Mouse (Mus musculus): ENCODE data around the gene Rgs6. TPM values are rescaled to one million over a fixed set of nuclear protein-coding genes. Genes with fewer than 3 reads are reported as not detected.

Gene Rgs6
- total RNA-seq, 2 experiments from 2014 or later: 0.61 to 0.75 TPM

- Histone ChIP-seq H3K4me3 (no peak overlapping the region), H3K27ac (no peak overlapping the region)
- DNase-seq: no peak
- intact Hi-C loops (cut with DNase I): loop anchor here (10.0 kb wide), 1 partner anchor 224 kb away; no protein-coding TSS in a partner anchor
- TF ChIP-seq CTCF (IDR thresholded peaks at IDR 0.05): no peak
These were observed 522.6 kb downstream of the Rgs6 start for GRCm38 (mm10) chr12:83110711-83111110.

DNA sequence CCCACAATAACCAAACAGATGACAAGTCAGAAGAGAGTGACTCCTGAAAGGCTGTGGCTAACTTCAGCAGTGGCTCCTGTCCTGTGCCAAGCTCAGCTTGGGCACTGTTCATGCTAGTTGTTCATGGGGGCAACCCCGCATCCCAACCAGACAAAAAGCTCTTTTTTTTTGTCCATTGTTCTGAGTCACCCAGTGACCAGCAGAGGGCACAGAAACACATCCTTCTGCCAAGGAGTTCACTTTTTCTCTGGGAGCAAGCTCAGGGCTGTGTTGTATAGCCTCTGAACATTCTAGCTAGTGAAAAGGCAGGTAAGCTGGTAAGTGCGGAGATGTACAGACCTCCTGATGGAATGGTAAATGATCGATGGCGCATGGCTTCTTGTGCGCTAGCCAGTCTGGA is 524.2 kb downstream of the Rgs6 start:
- intact Hi-C loops (cut with DNase I): loop anchor here (10.0 kb wide), 1 partner anchor 223 kb away; no protein-coding TSS in a partner anchor
- H3K4me3 ChIP-seq: no peak overlapping the region
- no peak for DNase-seq
- no peak overlapping the region for H3K27ac ChIP-seq
- peak; percentile 48 for TF ChIP-seq CTCF (IDR thresholded peaks at IDR 0.05)

GRCm38 (mm10) chr12:83112901-83113628 is 525.0 kb downstream of the Rgs6 start:
- intact Hi-C loops (cut with DNase I): loop anchor here (10.0 kb wide), 1 partner anchor 222 kb away; no protein-coding TSS in a partner anchor
- no peak overlapping the region for H3K4me3 ChIP-seq

GRCm38 (mm10) chr12:83113971-83114370 is 525.9 kb downstream of the Rgs6 start:
- Histone ChIP-seq H3K27ac (no peak overlapping the region), H3K4me3 (no peak overlapping the region)
- intact Hi-C loops (cut with DNase I): loop anchor here (1.0 to 10.0 kb wide), 2 partner anchors 221 to 388 kb away; no protein-coding TSS in a partner anchor
- no peak for DNase-seq
- TF ChIP-seq CTCF (IDR thresholded peaks at IDR 0.05): no peak

More at GRCm38 (mm10) chr12:83112901-83113628, 525.0 kb downstream of the Rgs6 start:
- TF ChIP-seq CTCF (IDR thresholded peaks at IDR 0.05): no peak
- no peak overlapping the region for H3K27ac ChIP-seq
- DNase-seq: no peak

- Histone ChIP-seq H3K4me3 (no peak overlapping the region), H3K27ac (no peak overlapping the region)
- peak; percentile 87 for TF ChIP-seq CTCF (IDR thresholded peaks at IDR 0.05)
- DNase-seq: peak; percentile 71
- intact Hi-C loops (cut with DNase I): loop anchor here (1.0 to 10.0 kb wide), 2 partner anchors 220 to 388 kb away; no protein-coding TSS in a partner anchor
These were observed 526.4 kb downstream of the Rgs6 start for GRCm38 (mm10) chr12:83114396-83115053.

DNA sequence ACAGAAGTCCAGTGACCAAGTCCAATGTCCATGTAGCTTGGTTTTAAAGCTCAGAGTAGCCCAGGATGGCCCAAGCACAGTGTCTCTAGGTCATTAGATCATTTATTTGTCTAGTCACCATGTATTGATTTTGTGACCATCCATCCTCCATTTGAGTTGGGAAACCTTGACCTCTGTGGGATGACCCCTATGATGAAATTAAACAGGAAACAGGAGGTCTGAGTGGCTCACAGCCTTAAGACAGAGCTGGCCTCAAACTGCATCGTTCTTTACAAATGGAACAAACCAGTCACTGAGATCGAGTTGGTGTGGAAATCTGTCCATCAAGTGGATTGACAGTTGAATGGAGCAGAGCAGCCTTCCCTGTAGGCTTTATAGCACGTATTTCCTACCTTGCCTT is 536.0 kb downstream of the Rgs6 start:
- Histone ChIP-seq H3K4me3 (no peak overlapping the region), H3K27ac (no peak overlapping the region)
- no peak for DNase-seq
- intact Hi-C loops (cut with DNase I): no loop called here
- TF ChIP-seq CTCF (IDR thresholded peaks at IDR 0.05): no peak

DNA sequence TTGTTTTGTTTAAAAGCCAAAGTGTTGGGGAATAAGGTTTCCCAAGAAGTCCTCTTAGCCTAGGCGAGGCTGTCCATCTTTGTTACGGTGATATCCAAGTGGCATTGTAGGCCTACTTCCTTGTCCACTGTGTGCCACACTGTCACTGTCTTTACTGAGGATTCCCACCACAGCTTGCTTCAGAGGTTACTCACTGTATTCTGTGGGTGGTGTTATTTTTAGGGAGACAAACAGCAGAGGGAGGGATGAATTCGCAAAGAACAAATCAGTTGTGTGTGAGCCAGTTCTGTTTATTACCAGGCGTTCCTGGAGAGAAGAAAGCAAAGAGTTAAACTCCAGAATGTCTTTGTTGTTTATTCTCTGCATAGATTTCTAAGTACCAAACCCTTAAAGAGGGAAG is 537.2 kb downstream of the Rgs6 start:
- no peak overlapping the region for H3K4me3 ChIP-seq
- intact Hi-C loops (cut with DNase I): no loop called here
- no peak for DNase-seq
- TF ChIP-seq CTCF (IDR thresholded peaks at IDR 0.05): no peak
- no peak overlapping the region for H3K27ac ChIP-seq

GRCm38 (mm10) chr12:83126923-83127322 is 538.8 kb downstream of the Rgs6 start:
- no peak for TF ChIP-seq CTCF (IDR thresholded peaks at IDR 0.05)
- H3K27ac ChIP-seq: no peak overlapping the region
- DNase-seq: no peak
- intact Hi-C loops (cut with DNase I): no loop called here
- no peak overlapping the region for H3K4me3 ChIP-seq

DNA sequence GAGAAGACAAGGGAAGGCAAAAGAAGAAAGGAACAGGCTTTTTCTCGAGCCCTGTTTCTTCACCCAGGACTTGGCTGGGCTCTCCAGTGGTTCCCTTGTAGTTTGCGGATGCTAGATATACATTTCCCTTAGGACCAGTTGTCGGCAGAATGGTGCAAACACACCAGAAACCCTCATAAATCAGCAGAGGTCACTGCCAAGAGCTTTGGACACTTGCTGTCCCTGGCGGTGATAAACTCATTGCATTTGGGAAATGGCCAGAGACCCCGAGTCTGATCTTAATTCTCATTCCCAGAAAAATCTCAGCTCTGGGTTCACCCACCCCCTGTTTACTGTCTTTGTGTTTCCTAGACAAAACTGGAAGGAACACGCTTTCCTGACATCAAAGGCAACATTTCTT is 539.9 kb downstream of the Rgs6 start:
- DNase-seq: no peak
- Histone ChIP-seq H3K27ac (no peak overlapping the region), H3K4me3 (no peak overlapping the region)
- intact Hi-C loops (cut with DNase I): no loop called here
- no peak for TF ChIP-seq CTCF (IDR thresholded peaks at IDR 0.05)

DNA sequence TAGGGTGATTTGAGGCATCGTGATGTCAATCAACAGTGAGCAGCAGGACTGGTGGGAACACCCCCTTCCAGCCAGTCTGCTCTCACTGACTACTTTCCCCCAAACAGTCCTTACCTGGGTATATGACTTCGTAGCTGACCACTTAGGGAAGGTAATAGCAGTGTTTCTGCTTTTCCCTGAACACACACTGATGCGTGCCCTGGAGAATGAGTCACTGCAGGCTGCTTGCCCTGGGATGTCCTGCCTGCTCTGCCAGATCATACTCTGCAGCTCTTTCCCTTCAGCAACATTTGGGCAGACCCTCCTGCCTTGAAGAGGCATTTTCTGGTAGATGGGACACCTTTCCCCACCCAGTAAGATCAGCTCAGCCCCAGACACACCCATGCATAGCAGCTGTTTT is 540.5 kb downstream of the Rgs6 start:
- DNase-seq: no peak
- H3K27ac ChIP-seq: no peak overlapping the region
- no peak for TF ChIP-seq CTCF (IDR thresholded peaks at IDR 0.05)
- intact Hi-C loops (cut with DNase I): no loop called here
- no peak overlapping the region for H3K4me3 ChIP-seq

GRCm38 (mm10) chr12:83131405-83131804 is 543.3 kb downstream of the Rgs6 start:
- intact Hi-C loops (cut with DNase I): no loop called here
- Histone ChIP-seq H3K27ac (no peak overlapping the region), H3K4me3 (no peak overlapping the region)
- DNase-seq: no peak
- TF ChIP-seq CTCF (IDR thresholded peaks at IDR 0.05): no peak

DNA sequence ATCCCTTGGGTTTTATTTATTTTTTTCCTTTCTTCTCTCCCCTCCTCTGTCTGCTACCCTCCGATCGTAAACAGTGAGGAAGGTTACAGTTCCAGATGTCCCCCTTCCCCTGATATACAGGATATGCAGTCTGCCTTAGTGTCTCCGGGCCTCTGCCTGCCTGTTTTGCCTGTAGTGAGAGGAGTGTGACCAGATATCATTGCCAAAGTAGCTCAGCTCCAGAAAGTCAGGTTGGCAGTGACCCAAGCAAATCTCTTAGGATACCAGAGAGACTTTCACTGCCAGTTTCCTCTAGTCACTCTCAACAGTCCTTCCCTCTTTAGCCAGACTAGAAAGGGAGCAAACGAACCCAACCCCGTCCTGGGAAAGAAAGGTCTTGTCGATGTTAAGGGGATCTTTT is 545.7 kb downstream of the Rgs6 start:
- Histone ChIP-seq H3K4me3 (no peak overlapping the region), H3K27ac (peak overlapping the region; percentile 25; the same call in 1 of the 2 replicates)
- DNase-seq: peak; percentile 69
- intact Hi-C loops (cut with DNase I): no loop called here
- TF ChIP-seq CTCF (IDR thresholded peaks at IDR 0.05): no peak

GRCm38 (mm10) chr12:83136031-83136430 is 547.9 kb downstream of the Rgs6 start:
- TF ChIP-seq CTCF (IDR thresholded peaks at IDR 0.05): no peak
- DNase-seq: peak; percentile 29
- Histone ChIP-seq H3K27ac (no peak overlapping the region), H3K4me3 (no peak overlapping the region)
- intact Hi-C loops (cut with DNase I): no loop called here
